Mouse (Mus musculus): ENCODE results near the gene Smoc1. TPM values are rescaled to one million over a fixed set of nuclear protein-coding genes. Genes with fewer than 3 reads are reported as not detected.
A peak's percentile ranks its signal among the peaks of the same experiment; 100 is the strongest.

The Smoc1 gene
- polyA plus RNA-seq, 1 experiment from 2014 or later, result 7.1 TPM

GRCm38 (mm10) chr12:81205619-81206560, 179.3 kb downstream of the Smoc1 start:
- Histone ChIP-seq H3K4me1 (ENCODE audit: control insufficient read depth, insufficient read depth, low read length) (0 out of 2 replicates have a peak, but pooled peaks cover 6% of the 10 kb centered on the region), H3K27ac (ENCODE audit: low read depth, low read length) (no peak overlapping the region), H3K36me3 (ENCODE audit: control insufficient read depth, insufficient read depth, low read length) (no peaks in the 10 kb centered on the region), H3K4me3 (ENCODE audit: low read depth, low read length) (no peak overlapping the region), H3K4me2 (ENCODE audit: low read length) (no peak overlapping the region), H3K9ac (ENCODE audit: low read length) (no peak overlapping the region), H3K27me3 (replicated peaks; ENCODE audit: control insufficient read depth, insufficient read depth, low read length) (no peaks in the 10 kb centered on the region), H3K9me3 (replicated peaks; ENCODE audit: control insufficient read depth, low read length) (no peaks in the 10 kb centered on the region)
- peak; percentile 80 for ATAC-seq
- DNase-seq (ENCODE audit: low spot score), result peak; percentile 89
- WGBS, result 8% methylated on average over 6 of the region's 6 CpGs

DNA sequence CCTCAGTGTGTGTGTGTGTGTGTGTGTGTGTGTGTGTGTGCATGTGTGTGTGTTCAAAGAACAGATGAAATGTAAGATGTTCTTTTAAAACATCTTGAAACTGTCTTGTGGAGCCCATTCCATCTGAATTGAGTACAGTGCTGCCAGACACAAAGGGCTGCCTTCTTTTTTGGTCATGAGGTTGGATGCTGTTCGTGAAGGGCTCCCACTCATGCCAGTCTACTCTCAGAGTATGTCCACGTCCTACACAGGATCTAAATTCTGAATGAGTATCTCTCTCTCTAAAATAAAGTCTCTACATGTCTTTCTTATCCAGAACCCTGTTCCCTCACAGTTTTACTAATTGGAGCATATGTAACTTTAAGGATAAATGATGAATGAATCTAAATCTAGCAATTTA, 182.0 kb downstream of the Smoc1 start:
- ATAC-seq (no peak), DNase-seq (ENCODE audit: low spot score) (no peak)
- H3K4me2 ChIP-seq (ENCODE audit: low read length), result no peak overlapping the region
- 0 out of 2 replicates have a peak, but pooled peaks cover 6% of the 10 kb centered on the region for H3K4me1 ChIP-seq (ENCODE audit: control insufficient read depth, insufficient read depth, low read length)
- no peaks in the 10 kb centered on the region for H3K36me3 ChIP-seq (ENCODE audit: control insufficient read depth, insufficient read depth, low read length)
- no peaks in the 10 kb centered on the region for H3K9me3 ChIP-seq (replicated peaks; ENCODE audit: control insufficient read depth, low read length)
- H3K4me3 ChIP-seq (ENCODE audit: low read depth, low read length), result no peak overlapping the region
- WGBS, result 66% methylated on average over 2 of the region's 2 CpGs
- no peak overlapping the region for H3K27ac ChIP-seq (ENCODE audit: low read depth, low read length)
- H3K9ac ChIP-seq (ENCODE audit: low read length), result no peak overlapping the region
- no peaks in the 10 kb centered on the region for H3K27me3 ChIP-seq (replicated peaks; ENCODE audit: control insufficient read depth, insufficient read depth, low read length)

DNA sequence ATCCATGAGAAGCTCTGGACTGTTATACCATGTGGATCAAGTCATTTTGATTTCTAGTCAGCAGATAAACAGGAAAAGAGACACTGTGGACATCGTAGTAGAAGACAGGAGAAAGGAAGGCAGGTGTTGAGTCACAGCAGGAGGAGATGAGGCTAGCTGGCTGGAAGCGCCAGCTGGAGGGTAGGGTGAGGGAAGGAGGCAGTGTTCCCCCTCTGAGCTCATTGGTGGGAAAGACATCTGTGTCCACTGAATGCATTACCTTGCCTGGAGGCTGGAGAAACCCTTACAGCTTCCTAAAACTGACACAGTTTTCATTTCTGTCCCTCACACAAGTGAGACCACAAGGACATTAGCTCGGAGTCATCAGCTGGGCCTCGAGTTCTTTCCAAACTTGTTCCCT, 192.7 kb downstream of the Smoc1 start:
- no peaks in the 10 kb centered on the region for H3K27me3 ChIP-seq (replicated peaks; ENCODE audit: control insufficient read depth, insufficient read depth, low read length)
- H3K9me3 ChIP-seq (replicated peaks; ENCODE audit: control insufficient read depth, low read length), result no peaks in the 10 kb centered on the region
- 81% methylated on average over 4 of the region's 4 CpGs for WGBS
- H3K36me3 ChIP-seq (ENCODE audit: control insufficient read depth, insufficient read depth, low read length), result no peaks in the 10 kb centered on the region
- ATAC-seq (no peak), DNase-seq (ENCODE audit: low spot score) (no peak)
- no peaks in the 10 kb centered on the region for H3K4me1 ChIP-seq (ENCODE audit: control insufficient read depth, insufficient read depth, low read length)
- H3K4me3 ChIP-seq (ENCODE audit: low read depth, low read length), result no peak overlapping the region
- H3K4me2 ChIP-seq (ENCODE audit: low read length), result no peak overlapping the region
- no peak overlapping the region for H3K27ac ChIP-seq (ENCODE audit: low read depth, low read length)
- H3K9ac ChIP-seq (ENCODE audit: low read length), result no peak overlapping the region

- H3K4me3 ChIP-seq (ENCODE audit: low read depth, low read length), result no peak overlapping the region
- H3K9me3 ChIP-seq (replicated peaks; ENCODE audit: control insufficient read depth, low read length), result no peaks in the 10 kb centered on the region
- no peak overlapping the region for H3K27ac ChIP-seq (ENCODE audit: low read depth, low read length)
- ATAC-seq (no peak), DNase-seq (ENCODE audit: low spot score) (no peak)
- H3K36me3 ChIP-seq (ENCODE audit: control insufficient read depth, insufficient read depth, low read length), result no peaks in the 10 kb centered on the region
- no peak overlapping the region for H3K4me2 ChIP-seq (ENCODE audit: low read length)
- no peaks in the 10 kb centered on the region for H3K27me3 ChIP-seq (replicated peaks; ENCODE audit: control insufficient read depth, insufficient read depth, low read length)
- no peak overlapping the region for H3K9ac ChIP-seq (ENCODE audit: low read length)
- peaks cover 12% of the 10 kb centered on the region for H3K4me1 ChIP-seq (ENCODE audit: control insufficient read depth, insufficient read depth, low read length)
- 71% methylated on average over 2 of the region's 2 CpGs for WGBS
Measured at GRCm38 (mm10) chr12:81223276-81223675, 196.7 kb downstream of the Smoc1 start.

- no peaks in the 10 kb centered on the region for H3K27me3 ChIP-seq (replicated peaks; ENCODE audit: control insufficient read depth, insufficient read depth, low read length)
- 69% methylated on average over 2 of the region's 2 CpGs for WGBS
- no peaks in the 10 kb centered on the region for H3K36me3 ChIP-seq (ENCODE audit: control insufficient read depth, insufficient read depth, low read length)
- DNase-seq (ENCODE audit: low spot score) (no peak), ATAC-seq (no peak)
- no peak overlapping the region for H3K27ac ChIP-seq (ENCODE audit: low read depth, low read length)
- H3K4me3 ChIP-seq (ENCODE audit: low read depth, low read length), result no peak overlapping the region
- no peak overlapping the region for H3K4me2 ChIP-seq (ENCODE audit: low read length)
- H3K4me1 ChIP-seq (ENCODE audit: control insufficient read depth, insufficient read depth, low read length), result peaks cover 12% of the 10 kb centered on the region
- H3K9me3 ChIP-seq (replicated peaks; ENCODE audit: control insufficient read depth, low read length), result no peaks in the 10 kb centered on the region
- no peak overlapping the region for H3K9ac ChIP-seq (ENCODE audit: low read length)
Measured at GRCm38 (mm10) chr12:81224843-81225242, 198.2 kb downstream of the Smoc1 start.

- DNase-seq (ENCODE audit: low spot score), result no peak
Measured at GRCm38 (mm10) chr12:81225966-81226577, 199.5 kb downstream of the Smoc1 start.

DNA sequence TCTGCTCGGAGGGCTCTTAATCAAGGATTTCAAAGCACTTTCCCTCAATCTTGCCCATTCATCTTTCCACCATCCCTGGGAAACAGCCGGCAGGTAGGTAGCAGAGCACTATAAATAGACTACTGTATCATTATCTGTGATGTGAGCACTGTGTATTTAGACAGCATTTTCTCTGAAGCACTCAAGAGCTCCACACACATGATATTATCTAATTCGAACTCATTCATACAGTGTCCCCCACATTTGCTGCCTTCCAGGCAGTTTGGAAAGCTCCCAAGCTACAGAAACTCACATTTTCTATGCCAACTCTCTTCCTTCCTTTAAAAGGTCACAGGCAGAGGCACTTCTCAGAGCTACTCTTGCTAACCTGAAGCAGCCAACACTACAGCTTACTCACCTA, 200.0 kb downstream of the Smoc1 start:
- Histone ChIP-seq H3K36me3 (ENCODE audit: control insufficient read depth, insufficient read depth, low read length) (no peaks in the 10 kb centered on the region), H3K4me3 (ENCODE audit: low read depth, low read length) (no peak overlapping the region), H3K27ac (ENCODE audit: low read depth, low read length) (peak overlapping the region; percentile 46; the same call in 1 of the 2 replicates), H3K27me3 (replicated peaks; ENCODE audit: control insufficient read depth, insufficient read depth, low read length) (no peaks in the 10 kb centered on the region), H3K9me3 (replicated peaks; ENCODE audit: control insufficient read depth, low read length) (no peaks in the 10 kb centered on the region), H3K4me1 (ENCODE audit: control insufficient read depth, insufficient read depth, low read length) (peaks cover 12% of the 10 kb centered on the region), H3K4me2 (ENCODE audit: low read length) (no peak overlapping the region), H3K9ac (ENCODE audit: low read length) (no peak overlapping the region)
- DNase-seq (ENCODE audit: low spot score) (peak; percentile 32), ATAC-seq (no peak)
- 66% methylated on average over 3 of the region's 3 CpGs for WGBS

More at GRCm38 (mm10) chr12:81225966-81226577, 199.5 kb downstream of the Smoc1 start:
- peak overlapping the region; percentile 6; the same call in 1 of the 2 replicates for H3K27ac ChIP-seq (ENCODE audit: low read depth, low read length)
- H3K36me3 ChIP-seq (ENCODE audit: control insufficient read depth, insufficient read depth, low read length), result no peaks in the 10 kb centered on the region
- no peaks in the 10 kb centered on the region for H3K9me3 ChIP-seq (replicated peaks; ENCODE audit: control insufficient read depth, low read length)
- H3K4me1 ChIP-seq (ENCODE audit: control insufficient read depth, insufficient read depth, low read length), result peaks cover 12% of the 10 kb centered on the region
- H3K27me3 ChIP-seq (replicated peaks; ENCODE audit: control insufficient read depth, insufficient read depth, low read length), result no peaks in the 10 kb centered on the region
- 41% methylated on average over 6 of the region's 6 CpGs for WGBS
- H3K4me3 ChIP-seq (ENCODE audit: low read depth, low read length), result no peak overlapping the region
- no peak for ATAC-seq
- no peak overlapping the region for H3K9ac ChIP-seq (ENCODE audit: low read length)
- no peak overlapping the region for H3K4me2 ChIP-seq (ENCODE audit: low read length)

GRCm38 (mm10) chr12:81227767-81228460, 201.3 kb downstream of the Smoc1 start:
- Histone ChIP-seq H3K27ac (ENCODE audit: low read depth, low read length) (peak overlapping the region; percentile 2; the same call in 1 of the 2 replicates), H3K9me3 (replicated peaks; ENCODE audit: control insufficient read depth, low read length) (no peaks in the 10 kb centered on the region), H3K4me1 (ENCODE audit: control insufficient read depth, insufficient read depth, low read length) (peaks cover 12% of the 10 kb centered on the region), H3K36me3 (ENCODE audit: control insufficient read depth, insufficient read depth, low read length) (no peaks in the 10 kb centered on the region), H3K27me3 (replicated peaks; ENCODE audit: control insufficient read depth, insufficient read depth, low read length) (no peaks in the 10 kb centered on the region), H3K9ac (ENCODE audit: low read length) (no peak overlapping the region), H3K4me2 (ENCODE audit: low read length) (no peak overlapping the region), H3K4me3 (ENCODE audit: low read depth, low read length) (no peak overlapping the region)
- DNase-seq (ENCODE audit: low spot score), result peak; percentile 82
- ATAC-seq, result peak; percentile 87; the same call in 1 of the 2 replicates
- WGBS, result 63% methylated on average over 5 of the region's 5 CpGs
